Mouse (Mus musculus): ENCODE measurements at regions not wholly inside any gene's neighbourhood (a gene's known extent, or its start where the extent isn't known, plus 50 kb on each side); places are given as distances from the start of the nearest gene placed in this dataset.

GRCm38 (mm10) chr16:8351424-8351823, 73.5 kb downstream of the Tmem114 start:
- no peak for DNase-seq (ENCODE audit: low spot score)

GRCm38 (mm10) chr16:8349148-8349547, 75.8 kb downstream of the Tmem114 start:
- DNase-seq (ENCODE audit: low spot score) = no peak

GRCm38 (mm10) chr16:8348645-8349044, 76.3 kb downstream of the Tmem114 start:
- DNase-seq (ENCODE audit: low spot score) = no peak

GRCm38 (mm10) chr16:8345216-8345615, 79.7 kb downstream of the Tmem114 start:
- no peak for DNase-seq (ENCODE audit: low spot score)

GRCm38 (mm10) chr16:8333081-8333710, 91.7 kb downstream of the Tmem114 start:
- peak; percentile 47 for DNase-seq (ENCODE audit: low spot score)

- DNase-seq (ENCODE audit: low spot score) = no peak
Measured at GRCm38 (mm10) chr16:8311996-8312395, 112.9 kb downstream of the Tmem114 start.

GRCm38 (mm10) chr16:8306389-8306788, 118.5 kb downstream of the Tmem114 start:
- no peak for DNase-seq (ENCODE audit: low spot score)
